Mouse (Mus musculus) kidney, postnatal 0 days (tissue): ENCODE measurements around the gene Afm. TPM values are rescaled to one million over a fixed set of nuclear protein-coding genes. Genes with fewer than 3 reads are reported as not detected.

Source experiments
- ATAC-seq: fragments of 200-750 bp; cut with Nextera tagmentation; replicated peaks from 2 replicates; pipeline ENCODE4 v1.8.0; 2017; ENCODE audit warnings: low read depth, moderate number of reproducible peaks, moderate TSS enrichment, moderate library complexity; ENCODE audit not compliant: low FRiP score
- DNase-seq: peaks from one replicate; pipeline ENCODE4 v3.0.0-alpha.2; 2016; ENCODE audit warnings: low spot score
- H3K27ac ChIP-seq: fragments of 300-500 bp; sonication (generic); 2 replicates; pipeline ENCODE4 v1.5.1; 2014; ENCODE audit warnings: mild to moderate bottlenecking
- H3K27me3 ChIP-seq: fragments of 300-500 bp; sonication (generic); 2 replicates; pipeline ENCODE4 v1.6.1; 2014; ENCODE audit warnings: low read length, mixed read lengths; ENCODE audit not compliant: insufficient read depth
- H3K36me3 ChIP-seq: fragments of 300-500 bp; sonication (generic); 2 replicates; pipeline ENCODE4 v1.6.1; 2014; ENCODE audit warnings: low read length, mixed read lengths; ENCODE audit not compliant: insufficient read depth
- H3K4me1 ChIP-seq: fragments of 300-500 bp; sonication (generic); replicated peaks from 2 replicates; pipeline ENCODE4 v1.6.1; 2014; ENCODE audit warnings: antibody characterized with exemption, low read length, mixed read lengths; ENCODE audit not compliant: insufficient read depth
- H3K4me2 ChIP-seq: fragments of 300-500 bp; sonication (generic); 2 replicates; pipeline ENCODE4 v1.6.1; 2014; ENCODE audit warnings: mild to moderate bottlenecking, low read length, moderate library complexity, mixed read lengths
- H3K4me3 ChIP-seq: fragments of 300-500 bp; sonication (generic); replicated peaks from 2 replicates; pipeline ENCODE4 v1.5.1; 2014; ENCODE audit warnings: low read depth, low read length
- H3K9ac ChIP-seq: fragments of 300-500 bp; sonication (generic); 2 replicates; pipeline ENCODE4 v1.6.1; 2014; ENCODE audit warnings: low read depth, low read length
- H3K9me3 ChIP-seq: fragments of 300-500 bp; sonication (generic); replicated peaks from 2 replicates; pipeline ENCODE4 v1.6.1; 2016; ENCODE audit warnings: low read length, inconsistent platforms, mixed read lengths
- CTCF ChIP-seq: IDR thresholded peaks from 2 replicates; pipeline ENCODE4 v1.5.1; 2016; ENCODE audit warnings: antibody characterized with exemption, low read depth, mild to moderate bottlenecking, moderate library complexity
- WGBS: fragments of 180-500 bp; shearing (Covaris S2); extraction: QIAGEN DNeasy Blood & Tissue Kit; methylation state at CpG from one replicate; pipeline ENCODE4 v1.1.7; 2014; 5-methylcytosine and 5-hydroxymethylcytosine counted together
- polyA plus RNA-seq: library from polyadenylated mRNA; unstranded; fragments of >200 nt; fragmentation: Nextera tagmentation; extraction: Ambion mirVana; gene quantifications from 2 replicates; pipeline ENCODE4 v1.2.1, GENCODE M21; 2015

Gene Afm
- polyA plus RNA-seq, 1 experiment from 2014 or later = 22.8 TPM

DNA sequence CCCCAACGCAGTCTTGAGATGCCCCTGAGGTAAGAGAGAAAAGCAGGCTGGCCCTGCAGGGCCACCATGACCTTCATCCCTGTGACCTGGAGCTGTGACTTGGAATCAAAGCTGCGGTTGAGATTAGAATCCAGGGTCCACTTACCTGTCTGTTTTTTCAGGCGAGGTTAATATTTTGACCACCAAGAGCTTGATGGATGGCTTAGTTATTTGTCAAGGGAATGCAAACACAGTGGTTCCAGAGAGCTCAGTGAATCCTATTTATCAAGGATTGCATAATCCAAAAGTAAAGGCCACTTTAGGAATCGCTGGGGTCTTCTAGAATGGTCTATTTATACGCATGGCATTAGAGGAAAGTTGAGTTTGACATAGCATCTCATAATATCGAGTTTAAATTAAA is 63.4 kb downstream of the Afm start:
- 87% methylated on average over 6 of the region's 6 CpGs for WGBS
- DNase-seq (no peak), ATAC-seq (no peak)
- Histone ChIP-seq H3K9ac (no peak overlapping the region), H3K4me3 (no peak overlapping the region), H3K36me3 (no peaks in the 10 kb centered on the region), H3K27ac (no peak overlapping the region), H3K4me1 (no peaks in the 10 kb centered on the region), H3K27me3 (no peaks in the 10 kb centered on the region), H3K9me3 (no peaks in the 10 kb centered on the region), H3K4me2 (no peak overlapping the region)
- no peak for TF ChIP-seq CTCF

DNA sequence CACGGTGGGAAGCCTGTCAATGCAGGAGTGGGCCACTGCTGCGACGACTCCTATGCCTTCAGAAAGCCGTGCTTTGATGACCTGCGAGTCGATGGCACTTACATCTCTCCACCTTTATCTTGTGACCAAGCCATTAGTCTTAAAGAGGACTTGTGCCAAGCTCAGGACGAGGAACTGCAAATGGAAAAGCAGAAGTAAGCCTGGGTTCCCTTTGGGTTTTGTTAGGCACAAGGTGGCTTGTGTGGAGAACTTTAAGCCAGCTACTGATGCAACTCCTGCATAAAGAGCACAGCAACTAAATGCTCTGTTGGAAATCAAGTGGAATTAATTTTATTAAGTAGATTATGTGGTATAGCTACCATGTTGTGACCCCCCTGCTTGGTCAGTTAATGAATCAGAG is 66.1 kb downstream of the Afm start:
- ATAC-seq = no peak
- H3K36me3 ChIP-seq = no peaks in the 10 kb centered on the region
- no peak for DNase-seq
- no peak for TF ChIP-seq CTCF
- no peak overlapping the region for H3K9ac ChIP-seq
- H3K27ac ChIP-seq = no peak overlapping the region
- no peak overlapping the region for H3K4me2 ChIP-seq
- no peaks in the 10 kb centered on the region for H3K27me3 ChIP-seq
- WGBS = 82% methylated on average over 7 of the region's 7 CpGs
- H3K9me3 ChIP-seq = no peaks in the 10 kb centered on the region
- no peaks in the 10 kb centered on the region for H3K4me1 ChIP-seq
- H3K4me3 ChIP-seq = no peak overlapping the region

DNA sequence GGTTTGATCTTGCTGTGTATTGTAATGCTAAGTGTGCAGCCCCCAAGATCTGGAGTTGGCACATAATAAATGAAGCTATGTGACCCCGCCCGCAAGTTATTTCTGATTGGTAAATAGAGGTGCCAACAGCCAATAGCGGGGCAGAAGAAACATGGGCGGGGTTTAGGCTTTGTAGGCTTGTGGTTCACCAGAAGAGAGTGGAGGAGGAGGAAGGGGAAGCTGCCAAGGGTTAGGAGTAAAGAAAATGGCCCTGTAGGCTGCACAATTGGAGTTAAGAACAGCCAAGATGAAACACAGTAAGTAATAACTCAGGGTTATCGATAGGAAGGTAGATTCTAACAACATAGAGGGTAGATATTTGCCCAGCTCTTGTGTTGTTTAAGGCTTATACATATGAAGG is 67.8 kb downstream of the Afm start:
- Histone ChIP-seq H3K4me3 (no peak overlapping the region), H3K27me3 (no peaks in the 10 kb centered on the region), H3K36me3 (no peaks in the 10 kb centered on the region), H3K4me1 (no peaks in the 10 kb centered on the region), H3K9ac (no peak overlapping the region), H3K27ac (no peak overlapping the region), H3K9me3 (no peaks in the 10 kb centered on the region), H3K4me2 (no peak overlapping the region)
- TF ChIP-seq CTCF = no peak
- 81% methylated on average over 5 of the region's 5 CpGs for whole genome bisulfite sequencing
- no peak for DNase-seq
- ATAC-seq = no peak

DNA sequence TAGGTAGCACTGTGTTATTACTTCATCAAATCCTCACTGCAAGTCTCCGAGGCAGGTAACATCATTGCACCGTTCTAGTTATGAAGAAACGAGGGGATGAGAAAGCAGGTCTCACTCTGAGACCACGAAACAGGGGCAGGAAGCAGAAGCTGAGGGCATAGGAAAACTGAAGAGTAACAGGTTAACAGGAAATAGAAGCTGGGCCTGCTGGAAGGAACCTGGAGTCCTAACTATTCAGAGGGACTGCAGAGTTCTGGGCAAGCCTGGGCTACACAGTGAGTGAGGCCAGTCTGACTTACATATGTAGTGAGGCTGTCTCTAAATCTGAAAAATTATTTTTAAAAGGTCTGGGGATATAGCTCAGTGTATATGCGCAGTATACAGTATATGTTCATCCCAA is 69.4 kb downstream of the Afm start:
- Histone ChIP-seq H3K27me3 (no peaks in the 10 kb centered on the region), H3K9me3 (no peaks in the 10 kb centered on the region), H3K9ac (no peak overlapping the region), H3K36me3 (no peaks in the 10 kb centered on the region), H3K4me2 (no peak overlapping the region), H3K4me3 (no peak overlapping the region), H3K27ac (no peak overlapping the region), H3K4me1 (no peaks in the 10 kb centered on the region)
- ATAC-seq = no peak
- no peak for TF ChIP-seq CTCF
- 95% methylated on average over 5 of the region's 5 CpGs for WGBS
- no peak for DNase-seq

DNA sequence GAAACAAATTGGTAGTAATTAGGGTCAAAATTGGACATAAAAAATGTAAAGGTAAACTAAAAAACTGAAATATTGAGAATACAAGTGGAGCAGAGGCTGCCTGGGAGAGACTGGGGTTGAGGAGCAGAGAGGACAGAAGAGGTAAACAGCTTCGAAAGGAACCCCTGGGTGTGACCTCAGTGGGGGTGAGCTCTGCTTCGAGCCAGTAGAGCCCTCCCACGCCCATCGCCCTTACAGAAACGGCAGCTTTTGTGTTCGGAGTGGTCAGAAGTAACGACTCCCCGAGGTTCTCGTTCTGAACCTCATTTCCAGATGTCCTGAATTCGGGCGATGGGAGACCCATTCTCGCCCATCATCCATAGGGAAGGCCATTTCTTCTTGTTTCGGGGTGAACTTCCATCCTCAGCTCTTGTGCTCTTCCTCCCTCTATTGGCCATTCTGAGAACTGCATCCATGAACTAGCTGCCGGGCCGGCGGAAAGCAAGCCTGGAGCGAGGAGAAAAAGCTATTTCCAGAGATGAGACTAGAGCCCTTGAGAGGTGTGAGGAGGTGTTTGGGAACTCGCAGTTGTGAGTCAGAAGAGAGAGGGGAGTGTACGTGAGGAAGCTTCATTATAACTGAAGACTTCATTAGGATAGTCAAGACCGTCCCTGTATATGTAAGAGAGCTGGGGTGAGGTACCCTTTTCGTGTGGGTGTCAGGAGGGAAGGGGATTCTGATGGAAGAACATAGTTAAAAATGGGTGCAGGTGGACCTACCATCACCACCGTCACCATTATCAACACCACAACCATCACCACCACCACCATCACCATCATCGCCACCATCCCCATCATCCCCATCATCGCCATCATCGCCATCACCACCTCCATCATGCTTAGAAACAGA is 70.2 kb downstream of the Afm start:
- Histone ChIP-seq H3K9ac (peak overlapping the region; percentile 42; the same call in 1 of the 2 replicates), H3K4me3 (peak overlapping the region; percentile 34), H3K27ac (no peak overlapping the region), H3K9me3 (no peaks in the 10 kb centered on the region), H3K27me3 (no peaks in the 10 kb centered on the region), H3K4me2 (peak overlapping the region; percentile 67), H3K36me3 (no peaks in the 10 kb centered on the region), H3K4me1 (no peaks in the 10 kb centered on the region)
- DNase-seq (peak; percentile 89), ATAC-seq (peak; percentile 48)
- TF ChIP-seq CTCF = peak; percentile 96
- 25% methylated on average over 25 of the region's 25 CpGs for WGBS

DNA sequence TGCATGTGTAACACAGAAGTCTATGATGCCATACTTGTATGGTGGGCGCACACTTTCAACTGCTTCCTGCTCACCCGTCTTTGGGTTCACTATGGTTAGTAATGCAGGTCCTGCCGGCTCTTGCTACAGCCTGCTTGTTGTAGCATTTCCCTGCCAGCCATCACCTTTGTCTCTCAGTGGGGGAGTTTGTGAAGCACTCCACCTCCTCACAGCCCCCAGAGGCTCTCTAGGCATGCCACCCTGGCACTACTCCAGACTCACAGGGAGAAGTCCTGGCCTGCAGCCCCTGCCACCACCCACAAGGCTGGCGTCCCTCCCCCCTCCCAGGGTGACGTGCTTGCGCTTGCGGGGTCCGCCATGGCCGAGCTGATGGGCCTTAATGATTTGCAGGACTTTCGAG is 71.9 kb downstream of the Afm start:
- Histone ChIP-seq H3K4me2 (no peak overlapping the region), H3K4me1 (no peaks in the 10 kb centered on the region), H3K9me3 (no peaks in the 10 kb centered on the region), H3K36me3 (no peaks in the 10 kb centered on the region), H3K27me3 (no peaks in the 10 kb centered on the region), H3K27ac (no peak overlapping the region), H3K9ac (no peak overlapping the region), H3K4me3 (no peak overlapping the region)
- ATAC-seq (no peak), DNase-seq (no peak)
- WGBS = 81% methylated on average over 10 of the region's 10 CpGs
- TF ChIP-seq CTCF = no peak
